Mouse (Mus musculus): ENCODE data around the gene Cntnap2. TPM values are rescaled to one million over a fixed set of nuclear protein-coding genes. Genes with fewer than 3 reads are reported as not detected.

Gene Cntnap2
- polyA plus RNA-seq, 2 experiments = 1.5 to 2.5 TPM

- H3K4me2 ChIP-seq (replicated peaks; ENCODE audit: low read depth, low read length, severe bottlenecking) = no peak overlapping the region
- no peaks in the 10 kb centered on the region for H3K27me3 ChIP-seq (ENCODE audit: control insufficient read depth, insufficient read depth, low read length)
- H3K9ac ChIP-seq (ENCODE audit: low read depth, low read length, severe bottlenecking) = no peak overlapping the region
- no peaks in the 10 kb centered on the region for H3K36me3 ChIP-seq (ENCODE audit: control insufficient read depth, insufficient read depth, low read length)
- no peak overlapping the region for H3K27ac ChIP-seq (replicated peaks; ENCODE audit: low read depth, low read length)
- H3K4me1 ChIP-seq (ENCODE audit: control insufficient read depth, insufficient read depth, low read length) = 0 out of 2 replicates have a peak, but pooled peaks cover 5% of the 10 kb centered on the region
- H3K4me3 ChIP-seq (replicated peaks; ENCODE audit: low read length) = no peak overlapping the region
- DNase-seq (ENCODE audit: low spot score) (no peak), ATAC-seq (ENCODE audit: low FRiP score, low read depth) (no peak)
- no peaks in the 10 kb centered on the region for H3K9me3 ChIP-seq (ENCODE audit: control insufficient read depth, low read length)
- WGBS = 53% methylated on average over 5 of the region's 5 CpGs
- TF ChIP-seq POLR2A (IDR thresholded peaks at IDR 0.05; ENCODE audit: borderline replicate concordance, extremely low read depth, insufficient read depth, insufficient read length) = no peak
These were observed 1989.9 kb downstream of the Cntnap2 start for GRCm38 (mm10) chr6:47049051-47049450.

GRCm38 (mm10) chr6:47050319-47051222 lies 1991.4 kb downstream of the Cntnap2 start:
- Histone ChIP-seq H3K4me2 (replicated peaks; ENCODE audit: low read depth, low read length, severe bottlenecking) (no peak overlapping the region), H3K4me3 (replicated peaks; ENCODE audit: low read length) (no peak overlapping the region), H3K36me3 (ENCODE audit: control insufficient read depth, insufficient read depth, low read length) (no peaks in the 10 kb centered on the region), H3K27ac (replicated peaks; ENCODE audit: low read depth, low read length) (no peak overlapping the region), H3K9ac (ENCODE audit: low read depth, low read length, severe bottlenecking) (no peak overlapping the region), H3K9me3 (ENCODE audit: control insufficient read depth, low read length) (no peaks in the 10 kb centered on the region), H3K27me3 (ENCODE audit: control insufficient read depth, insufficient read depth, low read length) (no peaks in the 10 kb centered on the region), H3K4me1 (ENCODE audit: control insufficient read depth, insufficient read depth, low read length) (no peaks in the 10 kb centered on the region)
- 74% methylated on average over 7 of the region's 7 CpGs for WGBS
- ATAC-seq (ENCODE audit: low FRiP score, low read depth) = no peak
- no peak for TF ChIP-seq POLR2A (IDR thresholded peaks at IDR 0.05; ENCODE audit: borderline replicate concordance, extremely low read depth, insufficient read depth, insufficient read length)
- DNase-seq (ENCODE audit: low spot score) = no peak

GRCm38 (mm10) chr6:47061341-47061740 lies 2002.2 kb downstream of the Cntnap2 start:
- Histone ChIP-seq H3K4me3 (replicated peaks; ENCODE audit: low read length) (no peak overlapping the region), H3K36me3 (ENCODE audit: control insufficient read depth, insufficient read depth, low read length) (no peaks in the 10 kb centered on the region), H3K9me3 (ENCODE audit: control insufficient read depth, low read length) (no peaks in the 10 kb centered on the region), H3K9ac (ENCODE audit: low read depth, low read length, severe bottlenecking) (no peak overlapping the region), H3K4me1 (ENCODE audit: control insufficient read depth, insufficient read depth, low read length) (no peaks in the 10 kb centered on the region), H3K27ac (replicated peaks; ENCODE audit: low read depth, low read length) (no peak overlapping the region), H3K27me3 (ENCODE audit: control insufficient read depth, insufficient read depth, low read length) (no peaks in the 10 kb centered on the region), H3K4me2 (replicated peaks; ENCODE audit: low read depth, low read length, severe bottlenecking) (no peak overlapping the region)
- ATAC-seq (ENCODE audit: low FRiP score, low read depth) = no peak
- 84% methylated on average over 3 of the region's 3 CpGs for WGBS
- TF ChIP-seq POLR2A (IDR thresholded peaks at IDR 0.05; ENCODE audit: borderline replicate concordance, extremely low read depth, insufficient read depth, insufficient read length) = no peak
- no peak for DNase-seq (ENCODE audit: low spot score)

GRCm38 (mm10) chr6:47089998-47090397 lies 2030.8 kb downstream of the Cntnap2 start:
- no peak overlapping the region for H3K4me2 ChIP-seq (replicated peaks; ENCODE audit: low read depth, low read length, severe bottlenecking)
- no peak overlapping the region for H3K27ac ChIP-seq (replicated peaks; ENCODE audit: low read depth, low read length)
- no peak overlapping the region for H3K9ac ChIP-seq (ENCODE audit: low read depth, low read length, severe bottlenecking)
- H3K9me3 ChIP-seq (ENCODE audit: control insufficient read depth, low read length) = no peaks in the 10 kb centered on the region
- ATAC-seq (ENCODE audit: low FRiP score, low read depth) (no peak), DNase-seq (ENCODE audit: low spot score) (no peak)
- H3K4me3 ChIP-seq (replicated peaks; ENCODE audit: low read length) = no peak overlapping the region
- TF ChIP-seq POLR2A (IDR thresholded peaks at IDR 0.05; ENCODE audit: borderline replicate concordance, extremely low read depth, insufficient read depth, insufficient read length) = no peak
- no peaks in the 10 kb centered on the region for H3K36me3 ChIP-seq (ENCODE audit: control insufficient read depth, insufficient read depth, low read length)
- no peaks in the 10 kb centered on the region for H3K27me3 ChIP-seq (ENCODE audit: control insufficient read depth, insufficient read depth, low read length)
- WGBS = 52% methylated on average over 4 of the region's 4 CpGs
- no peaks in the 10 kb centered on the region for H3K4me1 ChIP-seq (ENCODE audit: control insufficient read depth, insufficient read depth, low read length)

- DNase-seq (ENCODE audit: low spot score) (no peak), ATAC-seq (ENCODE audit: low FRiP score, low read depth) (no peak)
- Histone ChIP-seq H3K4me1 (ENCODE audit: control insufficient read depth, insufficient read depth, low read length) (no peaks in the 10 kb centered on the region), H3K36me3 (ENCODE audit: control insufficient read depth, insufficient read depth, low read length) (no peaks in the 10 kb centered on the region), H3K9me3 (ENCODE audit: control insufficient read depth, low read length) (no peaks in the 10 kb centered on the region), H3K9ac (ENCODE audit: low read depth, low read length, severe bottlenecking) (no peak overlapping the region), H3K27ac (replicated peaks; ENCODE audit: low read depth, low read length) (no peak overlapping the region), H3K4me3 (replicated peaks; ENCODE audit: low read length) (no peak overlapping the region), H3K27me3 (ENCODE audit: control insufficient read depth, insufficient read depth, low read length) (no peaks in the 10 kb centered on the region), H3K4me2 (replicated peaks; ENCODE audit: low read depth, low read length, severe bottlenecking) (no peak overlapping the region)
- TF ChIP-seq POLR2A (IDR thresholded peaks at IDR 0.05; ENCODE audit: borderline replicate concordance, extremely low read depth, insufficient read depth, insufficient read length) = no peak
- WGBS = 52% methylated on average over 1 of the region's 1 CpGs
These were observed 2045.8 kb downstream of the Cntnap2 start for GRCm38 (mm10) chr6:47104951-47105350.

Data from limb, embryonic 14.5 days (tissue).